Mouse (Mus musculus) left cerebral cortex, adult 8-10 months (tissue): ENCODE results near the gene Tox3. TPM values are rescaled to one million over a fixed set of nuclear protein-coding genes. Genes with fewer than 3 reads are reported as not detected.

Experiments used
- DNase-seq, 2 experiments: peaks; one replicate each; pipeline ENCODE4 v3.0.0; 2022; ENCODE audit warnings: low spot score in 2 of 2
- total RNA-seq, 4 experiments: library from RNA; stranded (reverse); gene quantifications; 2 replicates each; pipeline ENCODE4 v1.2.4; 2022

The Tox3 gene
- total RNA-seq, 4 experiments from 2014 or later: 20.6 to 22.6 (median 21.2) TPM

DNA sequence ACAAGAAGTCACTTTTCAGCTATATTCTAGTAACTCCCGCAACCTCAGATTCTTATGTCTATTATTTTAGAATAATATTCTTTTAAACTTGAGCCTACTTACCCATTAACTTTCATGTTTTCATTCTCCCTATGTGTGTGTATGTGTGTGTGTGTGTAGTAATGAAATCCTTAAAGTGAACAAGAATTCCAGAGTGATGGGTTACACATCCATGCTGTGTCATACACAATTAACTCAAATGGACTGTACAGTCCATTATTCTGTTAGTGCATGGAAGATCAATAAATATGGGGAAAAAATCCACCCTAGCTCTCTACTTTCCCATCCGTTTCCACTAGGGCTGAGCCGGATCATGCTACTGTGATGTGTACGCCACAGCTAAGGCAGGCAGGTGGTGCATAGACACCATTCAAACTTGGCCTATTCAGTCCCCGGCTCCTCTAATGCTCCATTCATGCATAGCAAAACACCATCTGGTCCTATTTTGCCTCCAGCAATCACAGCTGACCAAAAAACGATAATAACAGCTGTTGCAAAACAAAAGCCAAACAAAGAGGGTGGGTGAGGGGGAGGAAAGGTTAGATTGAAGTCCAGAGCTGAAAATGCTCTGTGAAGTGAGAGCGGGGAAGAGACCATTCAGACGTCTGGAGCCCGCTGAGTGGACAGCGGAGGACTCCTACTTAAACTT, 103.5 kb downstream of the Tox3 start:
- no peak for DNase-seq

DNA sequence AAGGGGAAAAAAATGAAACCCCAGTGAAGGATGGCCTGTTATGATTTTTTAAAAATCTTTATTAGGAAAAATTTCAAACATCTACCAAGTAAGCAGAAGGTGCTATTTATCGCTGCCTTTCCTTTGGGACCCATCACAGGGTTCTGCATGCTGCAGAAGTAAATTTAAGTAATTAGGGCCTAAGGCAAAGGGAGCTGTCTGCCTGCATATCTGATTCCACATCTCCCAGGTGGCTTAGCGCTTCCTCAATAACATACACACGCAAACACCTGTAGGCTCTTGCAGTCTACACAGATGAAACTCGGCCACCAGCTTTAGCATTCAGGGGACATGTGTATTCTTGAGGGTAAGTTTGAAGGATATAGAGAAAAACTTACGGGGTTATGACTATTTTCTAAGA, 104.2 kb downstream of the Tox3 start:
- DNase-seq: no peak

DNA sequence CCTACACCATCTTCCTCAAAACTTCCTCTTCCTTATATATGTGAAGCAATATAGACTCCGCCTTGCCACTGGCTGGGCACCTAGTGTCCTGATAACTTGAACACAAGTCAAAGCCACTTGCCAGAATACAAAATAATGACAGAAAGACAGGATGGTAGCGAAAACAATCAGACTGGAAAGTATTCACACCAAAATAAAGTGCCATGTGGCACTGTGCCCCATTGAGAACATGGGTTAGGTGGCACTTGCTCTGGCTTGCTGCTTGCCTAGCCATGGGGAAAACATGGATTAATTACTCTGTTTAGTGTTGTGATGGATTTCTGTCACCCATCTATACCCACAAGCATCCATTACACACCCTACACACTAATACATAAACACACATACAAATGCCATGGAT, 105.8 kb downstream of the Tox3 start:
- DNase-seq: no peak

DNA sequence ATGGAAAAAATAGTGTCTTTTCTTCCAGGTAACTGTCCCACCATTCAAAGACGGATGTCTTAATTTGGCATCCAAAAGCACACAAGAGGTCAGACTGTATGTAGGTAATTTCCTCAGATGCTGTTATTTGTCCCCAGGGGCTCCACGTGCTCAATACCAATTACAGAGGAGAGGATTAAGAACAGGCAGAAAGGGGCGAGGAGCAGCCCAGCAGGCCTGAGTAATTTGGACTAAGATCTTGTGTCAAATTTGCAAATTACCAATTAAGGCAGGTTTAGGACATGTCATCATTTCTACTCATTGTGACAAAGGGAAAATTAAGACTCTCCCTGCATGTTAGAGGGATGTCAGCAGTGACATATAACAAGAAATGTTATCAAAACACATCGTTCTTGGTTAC, 106.7 kb downstream of the Tox3 start:
- no peak for DNase-seq

DNA sequence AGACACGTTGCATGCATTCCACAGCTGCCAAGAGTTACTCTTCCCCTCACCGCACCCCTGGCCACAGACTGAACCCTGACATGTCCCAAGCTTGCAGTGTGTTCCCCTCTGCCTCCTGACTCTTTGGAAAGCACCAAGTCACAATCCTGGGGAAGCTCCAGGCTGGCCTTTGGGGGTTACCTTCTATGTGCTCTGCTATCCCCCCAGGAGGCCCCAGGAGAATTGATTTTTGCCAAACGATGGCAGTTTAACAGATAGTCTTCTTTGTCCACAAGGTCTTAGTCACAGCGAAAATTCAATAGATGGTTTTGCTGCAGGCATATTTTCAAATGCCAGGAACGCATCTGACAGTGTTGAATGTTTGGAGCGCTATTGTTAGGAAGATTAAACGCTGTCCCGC, 115.6 kb downstream of the Tox3 start:
- DNase-seq: no peak

DNA sequence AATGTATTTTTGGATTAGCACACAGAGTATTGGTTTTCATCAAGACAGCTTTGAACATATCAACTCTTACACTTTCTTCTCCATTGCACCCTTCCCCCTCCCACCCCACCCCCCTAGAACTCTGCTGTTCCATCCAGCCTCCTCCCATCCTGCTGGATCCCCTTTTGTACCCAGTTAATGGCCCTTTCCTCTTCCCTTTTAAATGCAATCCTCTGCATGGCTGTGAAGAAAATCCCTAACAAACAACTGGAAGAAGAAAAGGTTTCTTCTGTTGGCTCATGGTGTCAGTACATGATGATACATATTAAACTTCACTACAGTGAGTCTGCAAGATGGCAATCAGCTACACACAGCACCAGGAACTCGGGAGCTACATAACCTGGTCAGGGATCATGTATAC, 124.0 kb downstream of the Tox3 start:
- DNase-seq: no peak

DNA sequence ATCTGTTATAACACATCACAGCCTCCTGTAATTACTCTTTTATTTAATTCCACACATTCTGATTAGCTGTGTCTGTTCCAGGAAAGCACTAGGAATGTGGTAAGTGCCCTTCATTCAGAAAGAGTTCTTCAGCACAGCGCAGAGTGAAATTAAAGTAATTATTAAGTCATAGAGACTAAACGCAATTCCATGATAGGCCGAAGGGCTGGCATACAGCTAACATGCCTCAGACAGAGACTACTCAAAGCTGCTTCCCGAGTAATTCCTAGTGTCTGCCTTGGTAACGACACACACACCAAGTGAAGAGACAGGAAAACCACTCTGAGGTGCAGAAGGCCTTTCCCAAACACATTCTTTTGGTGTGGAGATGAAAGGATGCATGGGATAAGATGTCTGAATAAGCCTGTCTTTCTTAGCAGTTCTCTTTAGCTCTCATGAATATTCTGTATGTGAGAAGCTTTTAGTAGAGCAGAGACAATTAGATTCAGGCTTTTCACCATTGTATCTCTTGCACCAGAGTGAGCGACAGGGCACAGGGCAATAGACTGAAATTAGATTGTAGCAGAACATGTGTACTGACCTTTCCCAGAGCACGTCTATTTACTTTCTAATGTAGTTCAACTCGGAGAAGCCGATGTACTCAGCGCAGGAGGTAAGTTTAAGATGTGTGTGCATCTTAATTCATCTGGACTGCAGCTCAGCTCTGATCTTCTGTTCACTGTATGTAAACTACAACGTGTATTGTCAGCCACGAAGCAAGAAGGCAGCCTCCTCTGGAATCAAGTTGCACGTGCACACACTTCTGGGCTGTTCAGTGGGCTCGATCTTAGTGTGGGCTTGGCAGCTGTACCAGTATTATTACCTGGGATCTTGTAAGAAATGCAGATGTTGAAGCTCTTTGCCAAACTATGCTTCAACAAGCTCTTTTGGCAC, 138.8 kb downstream of the Tox3 start:
- DNase-seq: no peak
